Mouse (Mus musculus): ENCODE results near the gene Cgrrf1. TPM values are rescaled to one million over a fixed set of nuclear protein-coding genes. Genes with fewer than 3 reads are reported as not detected.
A peak's percentile ranks its signal among the peaks of the same experiment; 100 is the strongest.

Cgrrf1 gene
- polyA plus RNA-seq, 1 experiment from 2014 or later = 35.3 TPM

GRCm38 (mm10) chr14:46853677-46854076, 21.8 kb downstream of the Cgrrf1 start:
- no peak for TF ChIP-seq CTCF (IDR thresholded peaks at IDR 0.05)
- in situ Hi-C loops (cut with MboI; ENCODE audit: low pct_unique_long_range_greater_than_20kb) = no loop called here
- ChIA-PET CTCF (interaction anchor here (1.0 kb wide), 1 partner anchor 10 kb away, joined by 3 read pairs; no protein-coding TSS in a partner anchor), POLR2A (no interaction called here)
- no peak for DNase-seq (ENCODE audit: low read depth, low spot score)
- no peak for ATAC-seq
- no peaks in the 10 kb centered on the region for H3K27me3 ChIP-seq

DNA sequence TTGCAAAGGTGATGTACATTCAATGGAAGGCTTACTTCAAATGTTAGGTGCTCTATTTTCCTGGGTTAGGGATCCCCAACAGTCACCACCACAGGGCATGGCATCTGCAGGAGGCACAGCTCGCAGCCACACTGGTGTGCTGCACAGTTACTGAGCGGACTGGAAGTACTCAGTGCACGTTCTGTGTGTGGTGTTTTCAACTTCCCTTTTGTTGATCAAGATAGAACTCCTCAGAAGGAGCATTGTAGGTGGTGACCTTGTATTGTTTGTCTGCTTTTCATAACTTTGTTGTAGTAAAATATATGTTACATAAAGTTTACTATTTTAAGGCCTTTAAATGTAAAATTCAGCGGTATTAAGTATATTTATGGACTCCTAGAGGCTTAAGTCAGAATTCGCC, 31.0 kb downstream of the Cgrrf1 start:
- ATAC-seq (no peak), DNase-seq (ENCODE audit: low read depth, low spot score) (no peak)
- H3K27me3 ChIP-seq = no peaks in the 10 kb centered on the region
- ChIA-PET POLR2A (no interaction called here), CTCF (interaction anchor here (1.0 to 1.9 kb wide), 2 partner anchors 9 to 18 kb away, joined by 3 to 5 read pairs; no protein-coding TSS in a partner anchor)
- TF ChIP-seq CTCF (IDR thresholded peaks at IDR 0.05) = no peak
- in situ Hi-C loops (cut with MboI; ENCODE audit: low pct_unique_long_range_greater_than_20kb) = no loop called here

GRCm38 (mm10) chr14:46880935-46881334, 49.0 kb downstream of the Cgrrf1 start:
- no peak for ATAC-seq
- no peak for TF ChIP-seq CTCF (IDR thresholded peaks at IDR 0.05)
- POLR2A ChIA-PET = interaction anchor here (0.6 to 0.8 kb wide), 2 partner anchors 12 to 13 kb away, joined by 3 read pairs; no protein-coding TSS in a partner anchor

GRCm38 (mm10) chr14:46881581-46882430, 49.9 kb downstream of the Cgrrf1 start:
- ChIA-PET POLR2A (interaction anchor here (0.8 to 1.0 kb wide), 3 partner anchors 14 to 90 kb away, joined by 3 read pairs; no protein-coding TSS in a partner anchor), CTCF (interaction anchor here (0.9 to 9.2 kb wide), 19 partner anchors 18 to 368 kb away, joined by 3 to 90 read pairs (median 4); no protein-coding TSS in a partner anchor)
- DNase-seq (ENCODE audit: low read depth, low spot score) = no peak
- in situ Hi-C loops (cut with MboI; ENCODE audit: low pct_unique_long_range_greater_than_20kb) = loop anchor here (5.0 kb wide), 1 partner anchor 205 kb away; no protein-coding TSS in a partner anchor
- TF ChIP-seq CTCF (IDR thresholded peaks at IDR 0.05) = no peak
- ATAC-seq = peak; percentile 38
- H3K27me3 ChIP-seq = no peaks in the 10 kb centered on the region

More at GRCm38 (mm10) chr14:46880935-46881334, 49.0 kb downstream of the Cgrrf1 start:
- in situ Hi-C loops (cut with MboI; ENCODE audit: low pct_unique_long_range_greater_than_20kb) = loop anchor here (5.0 kb wide), 1 partner anchor 206 kb away; no protein-coding TSS in a partner anchor
- DNase-seq (ENCODE audit: low read depth, low spot score) = no peak
- H3K27me3 ChIP-seq = no peaks in the 10 kb centered on the region
- CTCF ChIA-PET = interaction anchor here (0.9 to 9.2 kb wide), 19 partner anchors 17 to 369 kb away, joined by 3 to 90 read pairs (median 4); no protein-coding TSS in a partner anchor

GRCm38 (mm10) chr14:46882431-46883067, 50.6 kb downstream of the Cgrrf1 start, which contains the start of gene Samd4:
Gene Samd4 (plus strand): TSS chr14:46882854.
- TF ChIP-seq CTCF (IDR thresholded peaks at IDR 0.05) = no peak
- H3K27me3 ChIP-seq = no peaks in the 10 kb centered on the region
- peak; percentile 59 for ATAC-seq
- DNase-seq (ENCODE audit: low read depth, low spot score) = no peak
- ChIA-PET POLR2A (interaction anchor here (0.8 to 1.3 kb wide), 3 partner anchors 83 to 205 kb away, joined by 3 to 8 read pairs (median 3); no protein-coding TSS in a partner anchor), CTCF (interaction anchor here (1.0 to 9.2 kb wide), 12 partner anchors 35 to 211 kb away, joined by 3 to 90 read pairs (median 4); no protein-coding TSS in a partner anchor)
- in situ Hi-C loops (cut with MboI; ENCODE audit: low pct_unique_long_range_greater_than_20kb) = loop anchor here (5.0 kb wide), 1 partner anchor 205 kb away; no protein-coding TSS in a partner anchor

DNA sequence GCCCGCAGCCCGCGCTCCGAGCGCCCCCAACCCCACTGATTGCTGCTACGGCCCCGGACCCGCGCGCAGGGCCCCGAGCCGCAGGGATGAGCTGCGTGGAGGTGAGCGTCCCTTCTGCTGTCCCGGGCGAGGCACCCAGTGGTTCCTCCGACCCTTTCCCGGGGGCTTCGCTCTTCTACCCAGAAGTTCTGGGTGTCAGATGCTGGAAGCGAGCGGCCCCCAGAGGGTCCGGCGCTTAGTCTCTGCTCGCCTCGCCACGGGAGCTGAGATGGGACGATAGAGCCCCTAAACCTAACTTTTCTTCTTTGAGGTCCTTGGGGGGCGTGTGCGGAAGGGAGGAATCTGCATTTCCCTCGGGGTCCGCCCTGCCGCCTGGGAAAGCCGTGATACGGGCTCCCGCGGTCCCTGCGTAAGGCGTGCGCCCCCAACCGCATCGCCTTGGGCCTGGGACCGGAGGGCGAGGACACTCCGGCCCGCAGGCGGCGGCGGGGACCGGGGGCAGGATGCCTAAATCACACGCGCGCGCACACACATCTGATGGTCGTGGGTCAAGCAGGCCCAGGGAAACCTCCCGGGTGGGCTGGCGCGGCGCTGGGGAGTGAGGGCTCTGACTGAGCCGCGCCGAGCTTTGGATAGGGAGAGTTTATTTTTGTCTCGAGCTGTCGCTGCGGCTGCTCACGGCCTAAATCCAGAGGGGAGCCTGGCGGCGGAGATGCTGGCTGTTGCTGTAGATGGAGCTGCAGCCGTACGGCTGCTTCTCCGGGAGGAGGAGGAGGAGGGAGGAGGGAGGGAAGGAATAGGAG, 51.3 kb downstream of the Cgrrf1 start:
- no peak for TF ChIP-seq CTCF (IDR thresholded peaks at IDR 0.05)
- ChIA-PET POLR2A (interaction anchor here (0.6 to 1.9 kb wide), 5 partner anchors 17 to 204 kb away, joined by 3 to 8 read pairs (median 4); no protein-coding TSS in a partner anchor), CTCF (interaction anchor here (1.0 to 9.2 kb wide), 7 partner anchors 18 to 202 kb away, joined by 3 to 90 read pairs (median 6); no protein-coding TSS in a partner anchor)
- ATAC-seq (peak; percentile 0), DNase-seq (ENCODE audit: low read depth, low spot score) (no peak)
- H3K27me3 ChIP-seq = no peaks in the 10 kb centered on the region
- in situ Hi-C loops (cut with MboI; ENCODE audit: low pct_unique_long_range_greater_than_20kb) = loop anchor here (5.0 kb wide), 1 partner anchor 204 kb away; no protein-coding TSS in a partner anchor

DNA sequence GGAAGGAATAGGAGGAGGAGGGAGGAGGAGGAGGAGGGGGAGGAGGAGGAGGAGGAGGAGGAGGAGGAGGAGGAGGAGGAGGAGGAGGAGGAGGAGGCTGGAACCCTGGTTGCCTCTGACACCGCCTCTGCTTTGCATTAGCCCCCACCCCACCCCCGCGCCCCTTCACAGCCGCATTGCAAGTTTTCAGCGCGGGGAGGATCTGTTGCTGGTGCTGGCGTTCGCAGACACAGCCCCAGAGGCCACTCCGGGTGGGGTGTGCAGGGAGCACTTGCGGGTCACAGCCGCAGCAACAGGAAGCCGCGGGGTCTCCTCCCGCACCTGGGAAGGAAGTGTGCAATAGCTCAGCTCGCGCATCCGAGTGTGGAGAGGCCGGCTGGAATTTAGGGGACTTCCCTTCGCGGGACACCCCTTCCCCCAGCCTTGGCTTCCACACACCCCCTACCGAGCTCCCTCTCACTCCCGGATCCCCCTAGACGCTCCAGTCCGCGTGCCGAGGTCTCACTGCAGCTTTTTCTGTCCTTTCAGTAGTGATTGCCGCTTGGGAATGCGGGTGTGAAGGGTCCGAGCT, 52.0 kb downstream of the Cgrrf1 start:
- POLR2A ChIA-PET = interaction anchor here (0.6 to 1.9 kb wide), 4 partner anchors 17 to 121 kb away, joined by 3 to 5 read pairs (median 4); no protein-coding TSS in a partner anchor
- no peaks in the 10 kb centered on the region for H3K27me3 ChIP-seq
- in situ Hi-C loops (cut with MboI; ENCODE audit: low pct_unique_long_range_greater_than_20kb) = loop anchor here (5.0 kb wide), 1 partner anchor 203 kb away; no protein-coding TSS in a partner anchor
- ATAC-seq (no peak), DNase-seq (ENCODE audit: low read depth, low spot score) (no peak)
- TF ChIP-seq CTCF (IDR thresholded peaks at IDR 0.05) = no peak
- CTCF ChIA-PET = interaction anchor here (1.0 to 9.2 kb wide), 4 partner anchors 17 to 202 kb away, joined by 3 to 90 read pairs (median 3); no protein-coding TSS in a partner anchor

GRCm38 (mm10) chr14:46884701-46885428, 52.9 kb downstream of the Cgrrf1 start:
- in situ Hi-C loops (cut with MboI; ENCODE audit: low pct_unique_long_range_greater_than_20kb) = loop anchor here (5.0 kb wide), 3 partner anchors 82 to 202 kb away; no protein-coding TSS in a partner anchor
- no peak for TF ChIP-seq CTCF (IDR thresholded peaks at IDR 0.05)
- no peak for ATAC-seq
- POLR2A ChIA-PET = interaction anchor here (0.8 to 1.9 kb wide), 2 partner anchors 78 to 81 kb away, joined by 4 to 5 read pairs; no protein-coding TSS in a partner anchor
- H3K27me3 ChIP-seq = no peaks in the 10 kb centered on the region
- DNase-seq (ENCODE audit: low read depth, low spot score) = no peak
- CTCF ChIA-PET = interaction anchor here (1.1 to 9.2 kb wide), 2 partner anchors 16 to 201 kb away, joined by 3 to 90 read pairs; no protein-coding TSS in a partner anchor
